Mouse (Mus musculus) activated CD4-positive, CD25-positive, alpha-beta regulatory T cell, adult 4 months (primary cell): ENCODE data around the gene Ube4a. TPM values are rescaled to one million over a fixed set of nuclear protein-coding genes. Genes with fewer than 3 reads are reported as not detected.

Experiments
- polyA plus RNA-seq, 2 experiments: library from polyadenylated mRNA; unstranded; fragments of 100-300 nt; shearing (Covaris generic); gene quantifications; one replicate each; pipeline ENCODE4 v1.2.1; 2017

Gene Ube4a
- polyA plus RNA-seq, 2 experiments from 2014 or later, result 34.0 to 38.4 TPM

Other genes with a start within 250 kb of the Ube4a start
- gene Phldb1, start 230.4 kb downstream of the Ube4a start, polyA plus RNA-seq, result under 1 TPM in 1 of 2 experiments, not detected in 1; 0.30 TPM
- 10 to 100 TPM; 83.9 to 84.2 TPM for gene Arcn1, start 197.8 kb downstream of the Ube4a start, polyA plus RNA-seq
- gene Ift46, start 197.7 kb downstream of the Ube4a start, polyA plus RNA-seq, result 10 to 100 TPM; 62.3 to 65.5 TPM
- gene Tmem25, start 166.3 kb downstream of the Ube4a start, polyA plus RNA-seq, result 1 to 10 TPM in 1 of 2 experiments, under 1 TPM in 1; 0.34 to 1.5 TPM
- gene Ttc36, start 162.5 kb downstream of the Ube4a start, polyA plus RNA-seq, result under 1 TPM in 1 of 2 experiments, not detected in 1; 0.77 TPM
- 10 to 100 TPM; 28.7 to 31.1 TPM for gene Kmt2a, start 84.3 kb downstream of the Ube4a start, polyA plus RNA-seq
- 100 to 1,000 TPM; 538 to 670 TPM for gene Atp5l, start 44.9 kb downstream of the Ube4a start, polyA plus RNA-seq
- gene Cd3g, start 14.8 kb upstream of the Ube4a start, polyA plus RNA-seq, result 1,000 to 10,000 TPM; 1,430 to 1,870 TPM
- 1,000 to 10,000 TPM in 1 of 2 experiments, 100 to 1,000 TPM in 1; 682 to 1,081 TPM for gene Cd3d, start 16.2 kb upstream of the Ube4a start, polyA plus RNA-seq
- gene Cd3e, start 44.0 kb upstream of the Ube4a start, polyA plus RNA-seq, result 1,000 to 10,000 TPM in 1 of 2 experiments, 100 to 1,000 TPM in 1; 791 to 1,491 TPM
- gene Mpzl2, start 74.2 kb upstream of the Ube4a start, polyA plus RNA-seq, result not detected
- gene Mpzl3, start 89.6 kb upstream of the Ube4a start, polyA plus RNA-seq, result 10 to 100 TPM; 10.2 to 11.9 TPM
- 10 to 100 TPM in 1 of 2 experiments, 1 to 10 TPM in 1; 8.3 to 19.6 TPM for gene Jaml, start 113.6 kb upstream of the Ube4a start, polyA plus RNA-seq
- gene Scn2b, start 152.2 kb upstream of the Ube4a start, polyA plus RNA-seq, result under 1 TPM; 0.19 to 0.42 TPM
- gene Scn4b, start 172.8 kb upstream of the Ube4a start, polyA plus RNA-seq, result not detected
- gene BC049352, start 216.4 kb upstream of the Ube4a start, polyA plus RNA-seq, result 1 to 10 TPM; 2.2 to 2.8 TPM
- gene Tmprss4, start 238.5 kb upstream of the Ube4a start, polyA plus RNA-seq, result not detected